Mouse (Mus musculus) urinary bladder, postnatal 25 days (tissue): ENCODE data around the gene Cecr2.

Experiments
- DNase-seq: peaks from one replicate; pipeline ENCODE4 v3.0.0; 2022; ENCODE audit warnings: low spot score

Gene Cecr2

DNA sequence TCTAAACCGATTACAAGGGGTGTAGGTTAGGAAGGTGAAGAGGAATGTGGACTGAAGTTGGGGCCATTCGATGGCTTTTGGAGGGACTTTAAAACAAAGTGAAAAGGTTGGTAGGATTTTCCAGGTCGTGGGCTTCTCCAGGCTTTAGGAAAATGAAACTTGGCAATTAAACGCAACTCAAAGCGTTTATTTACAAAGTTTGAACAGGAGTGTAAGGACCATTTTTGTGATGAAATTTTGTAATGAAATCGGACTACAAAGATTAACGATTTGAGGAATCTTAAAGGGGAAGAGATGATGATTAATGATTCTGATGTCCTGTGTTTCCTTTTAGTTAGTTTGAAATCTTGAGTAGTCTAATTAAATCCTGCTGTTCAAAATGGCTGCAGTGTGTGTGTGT lies 1.7 kb downstream of the Cecr2 start:
- DNase-seq = no peak

GRCm38 (mm10) chr6:120674121-120674520 lies 8.0 kb downstream of the Cecr2 start:
- no peak for DNase-seq

DNA sequence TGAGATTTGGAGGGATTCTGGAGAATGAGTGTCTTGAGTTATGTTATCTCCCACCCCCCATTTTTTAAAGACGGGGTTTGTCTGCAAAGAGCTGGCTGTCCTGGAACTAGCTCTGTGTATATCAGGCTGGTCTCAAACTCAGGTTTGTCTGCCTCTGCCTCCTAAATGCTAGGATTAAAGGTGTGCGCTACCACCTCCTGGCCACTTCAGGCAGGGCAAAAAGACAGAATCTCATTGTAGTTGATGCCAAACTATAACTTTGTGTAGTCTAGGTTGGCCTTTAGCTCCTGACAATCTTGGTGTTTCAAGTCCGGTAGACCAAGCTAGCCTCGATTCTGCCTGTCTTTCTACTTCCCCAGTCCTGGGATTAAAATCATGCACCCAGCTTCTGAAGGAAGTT lies 8.7 kb downstream of the Cecr2 start:
- DNase-seq = no peak

- no peak for DNase-seq
Observed at GRCm38 (mm10) chr6:120675979-120676378, 9.8 kb downstream of the Cecr2 start.

GRCm38 (mm10) chr6:120683351-120683750 lies 17.2 kb downstream of the Cecr2 start:
- DNase-seq = no peak

DNA sequence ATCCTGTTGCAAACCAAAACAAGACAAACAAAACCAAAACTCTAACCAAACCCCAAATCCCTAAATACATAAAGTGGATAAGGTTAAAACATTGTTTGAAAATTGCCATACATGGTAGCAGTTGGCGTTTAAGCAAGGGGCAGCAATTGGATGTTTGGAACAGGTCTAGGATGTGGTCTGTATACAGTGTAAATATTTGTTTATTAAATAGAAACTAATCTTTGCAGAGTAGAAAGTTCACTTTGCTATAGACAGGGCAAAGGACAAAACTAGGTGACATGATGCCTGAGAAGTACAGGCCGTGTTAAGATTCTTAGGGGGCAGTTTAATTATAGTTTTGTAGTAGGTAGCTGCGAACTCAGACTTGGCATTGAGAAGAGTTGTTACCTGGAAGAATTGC lies 18.6 kb downstream of the Cecr2 start:
- no peak for DNase-seq

DNA sequence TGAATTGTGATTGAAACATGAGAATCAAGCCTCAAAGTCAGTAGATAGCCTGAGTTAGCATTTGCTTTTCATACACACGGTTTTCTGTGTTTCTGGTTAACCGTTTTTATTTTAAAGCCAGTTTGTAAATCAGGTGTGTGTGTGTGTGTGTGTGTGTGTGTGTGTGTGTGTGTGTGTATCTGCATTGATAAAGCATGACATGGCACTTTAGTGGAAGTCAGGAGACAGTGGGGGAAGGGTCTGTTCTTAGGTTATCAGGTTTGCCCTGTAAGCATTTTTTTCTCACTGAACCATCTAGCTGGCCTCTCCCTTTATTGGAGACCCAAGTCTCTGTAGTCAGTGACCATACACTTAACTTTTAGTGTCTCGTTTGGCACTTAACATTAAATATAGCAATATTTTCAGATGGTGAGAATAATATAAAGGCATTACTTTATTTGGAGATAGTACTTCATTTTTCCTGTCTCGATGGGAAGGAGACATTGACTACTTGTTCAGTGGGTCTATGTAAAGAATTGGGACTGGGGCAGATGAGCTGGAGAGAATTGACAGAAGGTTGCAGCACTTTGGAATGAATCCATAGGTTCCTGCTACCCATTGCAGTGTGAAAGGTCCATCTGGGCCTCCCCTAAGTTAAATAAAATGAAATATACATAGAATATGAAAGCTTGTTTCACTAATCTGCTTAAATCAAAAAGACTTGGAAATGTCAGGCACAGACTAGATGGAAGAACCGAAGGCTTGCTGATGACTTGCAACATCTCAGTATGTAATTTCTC lies 20.9 kb downstream of the Cecr2 start:
- DNase-seq = no peak

DNA sequence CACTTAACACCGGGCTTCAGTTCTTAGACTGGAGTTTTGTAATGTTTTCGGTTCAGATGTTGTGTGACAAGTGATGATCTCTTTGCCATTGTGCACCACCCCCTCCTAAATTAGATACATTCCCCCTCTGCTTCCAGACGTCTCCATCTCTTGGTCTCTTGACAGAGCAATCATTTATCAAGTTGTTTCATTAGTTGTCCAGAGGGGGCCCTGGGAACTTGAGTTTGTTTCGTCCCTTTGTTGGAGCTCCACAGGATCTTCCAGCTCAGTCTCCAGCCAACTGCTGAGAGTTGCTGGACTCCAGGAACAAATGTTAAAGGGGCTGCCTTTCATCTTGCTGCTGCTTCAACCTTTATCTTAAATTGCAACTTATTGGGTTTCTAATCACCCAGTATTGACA lies 34.1 kb downstream of the Cecr2 start:
- DNase-seq = no peak

DNA sequence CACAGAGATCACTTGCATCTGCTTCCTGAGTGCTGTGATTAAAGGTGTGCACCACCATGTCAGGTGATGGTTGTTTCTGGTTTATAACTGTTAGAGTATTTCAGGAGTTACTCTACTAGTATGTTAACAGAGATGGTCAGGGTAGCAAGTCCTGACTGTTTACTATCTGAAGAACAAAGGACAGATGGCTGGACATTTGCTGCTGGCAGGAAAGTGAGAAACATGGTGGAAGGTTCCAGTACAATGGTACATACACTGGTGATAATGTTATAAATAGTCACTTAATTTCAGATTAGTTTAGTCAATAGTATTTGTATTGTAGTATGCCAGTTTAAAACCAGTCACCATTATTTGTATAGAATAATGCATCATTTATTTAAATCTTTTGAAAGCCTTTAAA lies 38.2 kb downstream of the Cecr2 start:
- DNase-seq = no peak

- no peak for DNase-seq
Observed at GRCm38 (mm10) chr6:120708759-120709158, 42.6 kb downstream of the Cecr2 start.

GRCm38 (mm10) chr6:120714806-120715205 lies 48.6 kb downstream of the Cecr2 start:
- no peak for DNase-seq

- no peak for DNase-seq
Observed at GRCm38 (mm10) chr6:120715227-120715626, 49.1 kb downstream of the Cecr2 start.

DNA sequence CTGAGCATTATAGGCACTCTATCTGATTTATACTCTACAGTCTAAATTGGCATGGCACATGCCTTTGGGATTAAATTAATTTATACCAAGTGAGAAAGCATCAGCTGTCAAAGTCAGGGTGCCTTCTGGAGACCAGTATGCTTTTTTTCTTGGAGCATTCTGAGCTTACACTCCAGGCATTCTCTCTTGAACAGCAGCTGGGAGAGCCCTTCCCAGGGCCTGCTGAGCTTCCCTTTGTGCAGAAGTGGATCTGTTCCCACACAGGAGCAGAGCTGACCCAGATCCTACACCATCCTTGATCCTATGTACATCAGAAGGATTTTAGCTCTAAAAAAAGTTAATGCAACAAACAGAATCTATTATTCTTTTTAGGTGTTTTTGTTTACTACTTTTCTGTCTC lies 49.7 kb downstream of the Cecr2 start:
- DNase-seq = no peak

GRCm38 (mm10) chr6:120716531-120716984 lies 50.4 kb downstream of the Cecr2 start:
- DNase-seq = no peak

DNA sequence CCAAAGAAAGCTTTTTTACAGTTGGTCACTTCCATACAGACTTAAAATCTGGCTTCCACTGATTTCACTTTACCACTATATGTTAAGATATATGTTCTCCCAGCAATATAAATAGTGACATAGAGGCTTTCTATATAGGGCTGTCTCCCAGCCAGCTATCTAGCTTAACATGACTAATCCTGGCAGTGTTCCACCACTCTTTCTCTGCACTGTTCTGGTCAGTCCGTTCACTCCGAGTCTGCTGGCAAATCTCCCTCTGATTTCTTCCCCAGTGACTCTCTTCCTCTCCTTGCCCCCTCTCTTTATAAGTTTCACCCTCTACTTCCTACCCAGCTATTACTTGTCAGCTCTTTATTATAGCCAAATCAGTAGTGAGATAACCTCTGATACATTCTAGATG lies 59.8 kb downstream of the Cecr2 start:
- DNase-seq = no peak

GRCm38 (mm10) chr6:120736011-120736410 lies 69.8 kb downstream of the Cecr2 start:
- DNase-seq = no peak

DNA sequence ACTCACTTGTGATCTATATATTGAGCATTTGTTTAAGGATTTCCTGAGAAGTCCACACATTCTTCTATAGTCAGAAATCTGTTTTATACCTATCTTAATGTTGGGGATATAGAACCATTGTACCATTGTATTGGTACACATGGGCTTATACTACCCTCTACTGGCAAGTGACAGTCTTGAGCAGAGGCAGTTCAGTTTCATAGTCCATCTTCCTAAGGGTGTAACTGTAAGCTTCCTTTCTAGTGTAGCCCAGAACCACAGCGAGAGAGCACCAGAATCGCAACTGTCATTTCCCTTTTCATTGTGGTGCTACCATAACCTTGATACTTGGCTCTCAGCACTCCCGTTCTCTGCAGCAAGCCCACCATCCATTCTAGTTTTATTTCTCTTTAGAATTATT lies 70.4 kb downstream of the Cecr2 start:
- DNase-seq = no peak

DNA sequence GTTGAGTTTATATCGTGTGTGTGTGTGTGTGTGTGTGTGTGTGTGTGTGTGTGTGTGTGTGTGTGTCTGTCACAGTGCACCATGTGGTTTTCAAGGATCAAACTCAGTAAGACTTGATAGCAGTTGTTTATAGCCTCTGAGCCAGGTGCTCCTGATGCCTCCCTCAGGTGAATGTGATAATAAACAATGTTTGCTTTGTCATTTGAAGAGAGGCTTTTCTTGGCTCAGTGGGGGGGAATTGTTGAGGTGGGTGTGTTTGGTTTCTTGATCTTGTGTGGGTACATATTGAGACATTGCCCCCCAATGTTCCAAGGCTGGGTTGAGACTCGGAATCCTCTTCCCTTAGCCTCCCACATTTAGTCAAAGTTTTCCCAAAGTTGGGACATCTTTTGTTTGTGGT lies 77.0 kb downstream of the Cecr2 start:
- no peak for DNase-seq

- no peak for DNase-seq
Observed at GRCm38 (mm10) chr6:120744266-120744665, 78.1 kb downstream of the Cecr2 start.

- DNase-seq = no peak
Observed at GRCm38 (mm10) chr6:120746416-120746815, 80.2 kb downstream of the Cecr2 start.

DNA sequence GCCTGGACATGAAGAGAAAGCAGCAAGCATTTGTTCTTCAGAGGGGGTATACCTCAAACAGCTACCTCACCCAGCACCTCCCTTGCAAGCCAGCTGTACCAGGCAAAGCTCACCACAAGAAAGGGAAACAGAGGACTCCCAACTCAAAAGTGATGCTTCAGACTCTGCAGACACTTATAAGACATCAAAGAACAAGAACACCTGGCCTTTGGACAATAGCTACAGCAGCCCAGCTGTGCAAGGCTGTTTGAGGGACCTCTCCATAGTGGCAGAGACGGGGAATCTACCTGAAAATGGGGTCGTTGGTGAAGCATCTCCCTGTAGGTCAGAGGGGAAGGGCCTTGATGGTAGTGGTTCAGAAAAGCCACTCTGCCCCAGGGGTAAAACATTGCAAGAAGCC lies 95.0 kb downstream of the Cecr2 start:
- no peak for DNase-seq

- no peak for DNase-seq
Observed at GRCm38 (mm10) chr6:120769972-120770371, 103.8 kb downstream of the Cecr2 start.

GRCm38 (mm10) chr6:120771366-120771765 lies 105.2 kb downstream of the Cecr2 start:
- no peak for DNase-seq

DNA sequence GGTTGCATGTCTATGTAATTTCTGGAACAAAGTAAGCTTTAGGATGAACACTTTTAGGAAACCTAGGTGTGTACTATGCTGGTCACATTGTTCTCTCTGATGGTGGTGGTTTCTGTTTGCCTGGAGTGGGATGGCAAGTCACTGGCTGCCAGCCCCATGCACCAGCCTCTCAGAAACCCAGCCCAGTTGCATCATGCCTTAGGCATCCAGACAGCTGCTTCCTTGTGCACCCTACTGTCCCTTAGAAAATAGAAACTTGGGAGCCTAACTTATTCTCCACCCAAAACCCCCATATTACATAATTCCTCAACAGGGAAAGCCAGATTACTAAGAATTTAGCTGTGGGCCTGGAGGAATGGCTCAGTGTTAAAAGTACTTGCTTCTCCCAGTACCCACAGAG lies 105.9 kb downstream of the Cecr2 start:
- DNase-seq = no peak
